Mouse (Mus musculus): Measurements from ENCODE around the gene Paqr9.

Paqr9 gene

DNA sequence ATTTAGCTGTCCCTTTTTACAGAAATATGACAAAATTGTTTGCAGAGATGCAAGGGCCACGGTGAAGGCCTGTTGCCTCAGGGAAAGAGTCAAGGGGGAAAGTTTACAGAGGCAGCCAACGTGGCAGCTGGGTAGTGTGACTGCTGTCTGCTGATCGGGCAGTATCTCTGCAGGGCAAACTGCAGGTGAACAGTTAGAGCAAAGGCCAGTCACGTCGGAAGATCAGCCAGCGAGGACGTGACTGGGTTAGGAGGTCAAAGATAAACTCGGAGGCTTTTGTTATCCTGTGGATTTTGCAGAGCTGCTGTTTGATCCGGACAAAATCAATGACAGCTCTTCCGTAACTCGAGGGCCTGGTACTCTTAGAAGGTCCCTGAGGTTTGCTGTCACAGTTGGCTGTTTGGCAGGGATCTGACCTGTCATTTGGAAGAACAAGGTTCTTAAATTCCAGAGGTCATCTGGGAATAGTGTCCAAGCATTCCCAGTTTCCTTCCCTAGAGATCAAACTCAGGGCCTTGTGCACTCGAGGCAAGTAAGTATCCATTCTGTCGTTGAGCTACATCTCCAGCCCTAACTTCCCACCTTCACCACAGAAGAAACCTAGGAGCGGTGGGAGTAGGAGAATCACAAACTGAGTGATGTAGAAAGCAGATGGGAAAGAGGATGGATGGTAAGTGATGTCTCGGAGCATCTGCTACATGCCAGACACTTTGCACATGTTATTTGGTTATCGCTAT is 21.7 kb downstream of the Paqr9 start:
- DNase-seq, result peak; percentile 47 to 76

DNA sequence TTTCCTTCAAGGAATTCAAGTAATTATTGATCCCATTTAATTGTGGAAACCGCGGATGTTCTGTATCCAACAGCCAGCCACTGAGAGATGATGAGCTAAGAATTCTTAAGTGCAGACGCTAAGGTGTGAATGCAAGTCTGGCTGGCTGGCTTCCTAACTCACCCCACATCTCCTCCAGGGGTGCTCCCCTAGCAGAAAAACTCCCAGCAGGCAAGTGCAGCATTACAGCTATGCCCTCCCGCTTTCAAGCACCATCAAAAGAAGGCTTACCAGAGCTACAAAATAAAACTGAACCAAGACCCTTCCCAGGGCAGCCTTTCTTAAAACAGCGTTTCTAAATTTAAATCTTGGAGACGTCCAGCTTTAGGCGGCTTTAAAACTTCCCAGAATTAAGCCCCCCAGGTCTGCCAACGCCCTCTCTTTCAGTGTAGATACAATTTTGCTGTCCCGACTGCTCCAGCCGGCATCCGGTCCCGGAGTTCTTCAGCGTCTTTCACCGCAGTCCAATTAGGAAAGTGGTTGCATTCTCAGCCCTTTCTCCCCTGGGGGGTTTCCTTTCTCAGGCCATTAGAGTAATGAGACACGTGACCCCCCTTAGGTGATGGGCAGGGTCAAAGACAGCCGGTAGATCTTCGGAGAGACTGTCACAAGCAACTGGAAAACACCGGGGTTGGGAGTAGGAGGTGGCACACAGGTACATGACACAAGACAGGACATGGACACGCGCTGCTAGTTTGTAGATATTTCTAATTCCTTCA is 22.5 kb downstream of the Paqr9 start:
- DNase-seq, result no peak

DNA sequence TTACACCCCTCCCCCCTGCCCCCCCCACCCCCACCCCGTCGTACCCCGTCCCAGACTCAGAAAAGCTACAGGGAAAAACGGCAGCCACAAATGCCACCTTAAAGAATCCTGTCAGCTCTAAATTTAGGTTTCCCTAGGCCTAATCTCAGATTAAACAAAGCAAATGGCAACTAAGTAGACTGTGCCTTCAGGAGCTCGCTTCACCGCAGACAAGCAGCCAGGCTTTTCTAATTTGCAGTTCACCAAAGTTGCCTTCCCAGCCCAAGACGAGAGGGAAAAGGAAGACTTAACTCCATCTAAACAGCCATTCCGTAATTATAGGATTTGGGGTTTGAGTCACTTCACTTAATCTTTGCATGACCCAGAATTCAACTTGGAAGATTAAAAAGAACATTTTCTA is 23.1 kb downstream of the Paqr9 start:
- DNase-seq, result no peak

DNA sequence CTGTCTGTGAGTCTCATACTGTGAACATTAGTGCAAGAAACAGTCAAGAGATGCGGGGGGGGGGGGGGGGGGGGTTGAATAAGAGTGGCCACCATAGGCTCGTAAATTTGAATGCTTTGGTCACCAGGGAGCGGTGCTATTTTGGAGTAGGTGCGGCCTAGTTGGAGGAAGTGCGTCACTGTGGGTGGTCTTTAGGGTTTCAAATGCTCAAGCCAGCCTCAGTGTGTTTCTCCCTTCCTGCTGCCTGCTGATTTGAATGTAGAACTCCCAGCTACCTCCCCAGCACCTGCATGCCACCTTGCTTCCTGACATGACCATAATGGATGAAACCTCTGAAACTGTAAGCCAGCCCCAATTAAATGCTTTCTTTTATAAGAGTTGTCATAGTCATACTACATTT is 26.6 kb downstream of the Paqr9 start:
- DNase-seq, result no peak

DNA sequence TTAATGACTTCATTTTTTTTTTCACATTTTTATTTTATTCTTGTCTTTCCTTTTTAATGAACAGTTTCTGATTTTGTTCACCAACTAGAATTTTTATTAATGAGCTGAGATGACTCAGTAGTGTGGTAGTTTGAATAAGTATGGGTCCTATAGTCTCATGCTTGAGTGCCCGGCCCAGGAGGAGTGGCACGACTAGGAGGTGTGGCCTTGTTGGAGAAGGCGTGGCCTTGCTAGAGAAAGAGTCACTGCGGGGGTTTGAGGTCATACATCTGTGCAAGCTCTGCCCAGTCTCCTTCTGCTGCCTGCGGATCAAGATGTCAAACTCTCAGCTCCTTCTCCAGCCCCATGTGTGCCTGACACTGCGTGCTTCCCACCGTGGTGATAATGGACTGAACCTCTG is 28.6 kb downstream of the Paqr9 start:
- DNase-seq, result no peak

DNA sequence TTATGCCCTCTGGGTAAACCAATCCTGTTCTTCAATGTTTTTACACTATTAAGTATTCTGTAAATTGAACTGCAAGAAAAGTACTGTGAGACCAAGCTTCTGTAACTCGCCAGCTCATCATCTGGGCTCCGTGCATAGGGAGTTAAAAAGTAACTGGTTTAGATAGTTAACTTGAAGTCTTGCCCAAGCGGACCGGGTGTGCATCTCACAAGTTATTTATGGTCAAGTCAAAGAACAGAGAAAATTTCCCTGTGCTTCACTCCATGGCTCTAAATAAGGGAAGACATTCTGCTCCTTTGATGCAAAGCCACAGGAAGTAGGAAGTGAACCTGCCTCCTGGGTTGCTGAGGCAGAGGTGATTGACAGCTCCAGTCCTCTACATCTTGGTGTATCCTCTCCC is 34.8 kb downstream of the Paqr9 start:
- DNase-seq, result peak; percentile 53 to 68

DNA sequence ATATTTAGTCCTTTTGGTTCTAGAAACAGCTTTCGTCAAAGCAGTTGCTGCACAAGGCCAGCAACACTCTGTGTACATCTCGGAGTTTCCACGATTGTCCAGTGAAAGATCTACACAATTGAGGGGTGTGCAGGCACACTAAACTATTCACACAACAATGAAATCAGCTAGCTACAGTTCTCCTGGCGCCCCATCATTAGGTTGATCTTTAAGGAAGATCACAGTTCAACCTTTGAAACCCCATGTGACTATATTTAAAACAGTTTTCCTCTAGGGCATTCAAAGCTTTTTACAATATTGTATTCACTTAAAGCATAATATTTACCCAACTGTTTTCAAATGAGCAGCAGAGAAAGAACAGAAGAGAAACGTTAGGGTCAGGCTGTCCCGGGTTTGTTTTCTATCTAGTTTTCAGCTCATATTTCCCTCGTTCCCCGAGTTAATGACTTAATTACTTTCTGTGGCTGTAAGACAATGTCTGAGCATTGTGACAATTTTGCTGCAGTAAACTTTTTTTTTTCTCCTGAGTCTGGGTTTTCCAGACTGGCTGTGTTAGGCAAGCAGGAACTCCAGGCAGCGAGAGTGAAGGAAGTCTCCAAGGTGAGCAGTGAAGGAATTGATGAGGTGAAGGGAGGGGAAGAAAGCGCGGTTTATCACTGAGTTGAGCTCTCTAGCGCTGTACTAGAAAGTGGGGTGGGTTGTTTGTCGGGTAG is 38.2 kb downstream of the Paqr9 start:
- no peak for DNase-seq

DNA sequence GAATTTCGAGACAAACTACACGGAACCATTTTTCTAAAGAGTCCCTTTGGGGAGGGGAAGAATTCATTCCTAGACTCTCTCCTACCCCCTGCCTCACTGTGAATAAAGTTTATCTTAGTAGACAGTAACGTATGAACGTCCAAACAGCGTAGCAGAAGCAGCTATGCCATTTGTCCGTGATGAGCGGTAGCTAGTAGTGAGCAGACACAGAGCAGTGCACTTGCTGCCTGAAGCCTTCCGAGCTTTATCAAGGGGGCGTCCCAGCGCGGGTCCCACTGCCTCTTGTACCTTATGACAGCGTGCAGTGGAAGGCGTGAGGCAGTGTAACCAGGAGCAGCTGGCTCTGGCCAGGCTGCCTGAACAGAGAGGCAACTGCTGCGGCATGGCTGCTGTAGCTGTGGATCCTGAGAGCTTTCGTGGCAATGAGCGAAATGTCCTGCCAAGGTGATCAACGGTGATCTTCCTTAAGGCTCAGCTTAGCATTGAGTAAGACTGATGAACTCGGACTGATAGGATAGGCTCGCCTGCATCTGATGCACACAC is 38.8 kb downstream of the Paqr9 start:
- DNase-seq, result peak in 1 of 2 experiments; percentile 14

DNA sequence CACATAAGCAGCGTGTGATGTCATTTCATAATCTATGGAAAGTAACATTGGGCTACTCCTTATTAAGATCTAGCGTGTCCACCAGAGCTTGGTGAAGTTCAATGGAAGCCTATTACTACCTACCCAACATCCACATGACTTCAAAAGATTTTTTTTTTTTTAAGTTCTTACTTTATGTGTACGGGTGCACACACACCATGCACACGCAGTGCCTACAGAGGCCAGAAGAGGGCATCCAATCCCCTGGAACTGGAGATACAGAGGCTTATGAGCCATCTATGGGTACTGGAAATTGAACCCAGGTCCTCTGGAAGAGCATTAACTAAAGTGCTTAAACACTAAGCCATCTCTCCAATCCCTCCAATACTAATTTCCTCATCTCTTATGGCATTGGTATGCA is 39.9 kb downstream of the Paqr9 start:
- peak in 1 of 2 experiments; percentile 24 for DNase-seq

DNA sequence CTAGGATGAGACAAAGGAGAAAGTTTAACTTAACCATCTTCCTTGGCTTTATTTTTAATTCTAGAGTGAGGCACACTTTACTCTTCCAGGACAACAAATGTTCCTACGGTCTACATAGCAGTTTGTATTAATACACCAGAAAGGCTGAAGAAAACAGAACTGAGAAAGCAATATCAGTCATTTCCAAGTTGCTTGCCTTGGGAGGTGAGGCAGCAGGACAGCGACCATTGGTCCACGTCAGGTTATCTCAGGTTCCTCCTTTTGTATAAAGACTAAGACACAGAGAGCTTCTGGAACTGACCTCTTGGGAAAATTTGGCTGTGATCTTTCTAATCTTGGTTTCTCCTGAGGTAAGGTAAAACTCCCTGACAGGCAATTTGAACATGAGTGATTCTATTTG is 43.4 kb downstream of the Paqr9 start:
- DNase-seq, result no peak

DNA sequence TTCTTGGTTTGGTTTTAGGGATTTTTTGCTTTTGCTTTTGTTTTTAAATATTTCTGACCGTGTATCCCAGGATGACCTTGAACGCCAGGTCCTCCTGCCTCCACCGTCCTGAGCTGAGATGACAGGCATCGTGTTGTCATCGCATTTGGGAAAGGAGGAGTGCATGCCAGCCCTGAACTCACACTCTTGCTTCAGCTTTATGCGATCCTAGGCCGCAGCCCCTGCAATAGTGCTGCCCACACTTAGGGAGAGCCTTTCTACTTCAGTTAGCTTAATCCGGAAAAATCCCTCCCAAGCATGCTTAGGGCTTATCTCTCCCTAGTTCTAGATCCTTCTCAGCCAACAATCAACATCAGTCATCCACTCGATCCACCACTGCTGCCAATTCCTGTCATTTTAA is 43.9 kb downstream of the Paqr9 start:
- DNase-seq, result no peak

DNA sequence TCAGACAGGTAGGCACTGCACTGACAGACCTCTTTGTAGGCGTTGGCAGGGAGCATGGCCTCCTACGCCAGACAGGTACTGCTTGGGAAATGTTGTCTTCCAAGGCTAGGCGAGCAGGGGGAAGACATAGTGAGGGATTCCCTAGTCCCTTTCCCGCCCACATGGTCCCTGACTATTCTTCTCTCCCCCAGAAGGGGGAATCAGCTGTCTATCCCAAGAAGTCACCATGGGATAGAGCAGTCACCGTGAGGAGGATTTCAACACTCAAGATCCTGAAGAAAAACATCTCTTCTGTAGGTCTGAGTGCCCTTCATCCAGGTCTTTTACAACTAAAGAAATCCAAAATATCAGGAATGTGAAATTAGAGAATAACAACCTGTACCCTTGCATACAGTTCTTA is 47.7 kb downstream of the Paqr9 start:
- no peak for DNase-seq

DNA sequence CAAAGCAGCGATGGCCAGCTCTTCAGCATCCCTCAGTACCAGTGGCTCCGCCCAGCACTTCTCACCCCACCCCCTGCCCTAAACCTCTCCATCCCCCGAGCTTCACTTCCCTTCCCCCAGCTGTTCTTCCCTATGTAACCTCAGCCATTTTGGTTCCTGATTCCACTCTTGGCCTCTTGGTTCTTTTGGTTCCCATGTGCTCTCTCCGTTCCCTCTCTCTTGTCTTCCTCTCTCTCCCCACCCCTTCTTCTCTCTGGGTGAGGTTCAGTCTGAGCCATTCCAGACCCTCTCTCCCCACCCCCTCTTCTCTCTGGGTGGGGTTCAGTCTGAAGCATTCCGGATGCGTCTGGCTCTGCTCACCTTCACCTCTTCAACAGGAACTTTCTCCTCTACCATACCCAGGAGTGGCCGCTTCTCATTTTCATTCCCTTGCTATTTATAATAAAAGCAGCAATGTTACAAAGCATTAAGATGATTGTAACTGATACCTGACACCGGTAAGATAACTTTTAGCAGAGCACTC is 52.9 kb downstream of the Paqr9 start:
- no peak for DNase-seq

DNA sequence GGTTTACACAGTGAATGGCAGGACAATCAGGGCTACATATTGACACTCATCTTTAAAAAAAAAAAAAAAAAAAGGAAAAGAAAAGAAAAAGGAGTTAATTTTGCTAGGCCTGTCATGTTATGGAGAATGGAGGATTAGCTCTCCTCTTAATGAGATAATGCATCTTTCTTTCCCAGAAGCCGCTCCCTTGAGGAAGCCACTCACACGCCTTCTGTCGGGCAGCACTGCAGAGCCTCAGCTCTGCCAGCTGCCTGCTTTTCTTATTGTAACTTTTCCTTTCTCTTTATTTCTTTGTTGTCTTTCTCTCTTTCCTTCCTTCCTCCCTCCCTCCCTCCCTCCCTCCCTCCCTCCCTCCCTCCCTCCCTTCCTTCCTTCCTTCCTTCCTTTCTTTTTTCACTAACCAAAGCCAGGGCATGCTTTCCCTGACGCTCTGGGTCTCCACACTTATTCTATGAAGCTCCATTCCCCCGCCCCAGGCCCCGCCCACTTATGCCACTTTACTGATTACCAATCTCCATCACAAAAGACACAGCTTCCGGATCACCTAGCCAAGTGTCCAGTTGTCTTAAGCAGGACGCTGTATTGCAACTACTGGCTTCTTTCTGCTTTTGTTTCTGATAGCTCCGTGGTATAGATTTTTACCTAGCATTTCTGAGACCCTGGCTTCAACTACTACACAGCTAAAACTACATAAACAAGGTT is 54.1 kb downstream of the Paqr9 start:
- peak; percentile 45 to 47 for DNase-seq

DNA sequence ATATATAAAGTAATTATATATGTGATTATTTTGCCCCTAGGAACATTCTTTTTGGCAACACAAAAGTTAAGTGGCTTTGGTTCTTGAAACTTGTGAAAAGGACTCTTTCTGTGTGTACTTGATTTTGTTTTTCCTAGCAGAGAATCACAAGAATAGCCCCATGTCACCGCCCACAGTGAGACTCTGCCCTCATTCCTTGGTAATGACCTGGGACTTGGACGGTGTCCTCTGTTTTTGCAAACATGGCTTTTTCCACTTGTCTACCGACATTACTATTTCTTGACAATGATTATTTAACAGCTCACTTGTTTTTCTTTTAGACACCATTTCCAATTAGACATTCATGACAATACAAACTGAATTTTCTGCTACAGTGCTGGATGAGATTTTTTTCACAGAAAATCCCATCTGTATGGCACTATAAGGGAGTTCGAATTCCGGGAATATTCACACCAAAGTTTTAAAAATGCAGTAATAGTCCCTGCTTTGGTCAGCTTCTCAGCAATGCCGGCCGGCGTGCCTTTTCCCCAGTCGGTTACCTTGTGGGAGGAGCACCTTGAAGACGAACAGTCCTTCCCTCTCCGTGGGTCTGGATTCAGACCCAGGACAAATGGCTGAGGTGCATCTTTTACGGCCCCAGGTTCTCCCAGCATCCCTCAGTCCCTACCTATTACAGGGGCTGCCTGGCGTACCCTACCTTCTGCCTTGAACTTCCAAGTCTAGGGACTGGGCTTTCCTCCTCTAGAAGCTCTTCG is 55.6 kb downstream of the Paqr9 start:
- peak; percentile 74 to 86 for DNase-seq

DNA sequence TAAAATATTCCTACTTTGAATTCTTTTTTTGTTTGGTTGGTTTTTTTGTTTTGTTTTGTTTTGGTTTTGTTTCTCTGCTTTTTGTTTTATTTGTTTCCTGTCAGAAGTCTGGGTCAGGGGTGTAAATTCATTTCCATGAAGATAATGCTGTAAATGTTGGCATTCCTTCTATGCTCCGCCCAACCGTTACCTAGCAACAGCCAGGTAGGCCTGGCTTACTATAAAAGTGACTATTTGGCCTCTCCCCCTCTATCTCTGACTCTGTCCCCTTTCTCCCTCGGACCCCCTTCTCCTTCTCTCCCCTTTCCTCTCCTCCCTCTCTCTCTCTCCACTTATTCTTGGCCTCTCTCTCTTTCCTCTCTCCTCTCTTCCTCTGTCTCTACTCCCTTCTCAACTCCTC is 56.5 kb downstream of the Paqr9 start:
- peak in 1 of 2 experiments; percentile 36 for DNase-seq
